Mouse (Mus musculus): ENCODE results near the gene Catsperg1.

The Catsperg1 gene

GRCm38 (mm10) chr7:29134693-29135386 lies 79.0 kb downstream of the Catsperg1 start, which contains the start of gene Rasgrp4:
Gene Rasgrp4 (plus strand): TSS chr7:29134851.
- no peak for DNase-seq (ENCODE audit: low read depth, low spot score)

GRCm38 (mm10) chr7:29134230-29134629 lies 79.6 kb downstream of the Catsperg1 start:
- no peak for DNase-seq (ENCODE audit: low read depth, low spot score)
